Mouse (Mus musculus) cortical plate, adult 2 months (tissue): ENCODE results near the gene Krtap9-5. TPM values are rescaled to one million over a fixed set of nuclear protein-coding genes. Genes with fewer than 3 reads are reported as not detected.

ENCODE experiments used
- H3K27ac ChIP-seq: fragments of 200-500 bp; 2 replicates; pipeline ENCODE4 v1.5.1; 2012; ENCODE audit warnings: low read length, control low read depth, inconsistent platforms; ENCODE audit not compliant: insufficient read depth
- H3K4me1 ChIP-seq: fragments of 200-500 bp; 2 replicates; pipeline ENCODE4 v1.6.1; 2011; ENCODE audit warnings: low read length; ENCODE audit not compliant: control insufficient read depth, insufficient read depth
- H3K4me3 ChIP-seq: fragments of 200-500 bp; 2 replicates; pipeline ENCODE4 v1.5.1; 2011; ENCODE audit warnings: mild to moderate bottlenecking, low read length, control low read depth; ENCODE audit not compliant: insufficient read depth
- CTCF ChIP-seq: fragments of 200-500 bp; IDR thresholded peaks from 2 replicates; pipeline ENCODE4 v1.5.1; 2011; ENCODE audit warnings: mild to moderate bottlenecking, control low read depth, low read length; ENCODE audit not compliant: insufficient read depth; ENCODE audit errors: extremely low read depth
- POLR2A ChIP-seq: fragments of 200-500 bp; IDR thresholded peaks from 2 replicates; pipeline ENCODE4 v1.6.1; 2011; ENCODE audit warnings: mild to moderate bottlenecking, low read length, control low read depth; ENCODE audit not compliant: insufficient read depth; ENCODE audit errors: extremely low read depth
- polyA plus RNA-seq: library from polyadenylated mRNA; depleted of rRNA; stranded (reverse); fragments of >200 nt; gene quantifications from 2 replicates; pipeline ENCODE4 v1.2.3, GENCODE M21; 2012; rRNA removed

Krtap9-5 gene
- not detected in 2 replicates for polyA plus RNA-seq

DNA sequence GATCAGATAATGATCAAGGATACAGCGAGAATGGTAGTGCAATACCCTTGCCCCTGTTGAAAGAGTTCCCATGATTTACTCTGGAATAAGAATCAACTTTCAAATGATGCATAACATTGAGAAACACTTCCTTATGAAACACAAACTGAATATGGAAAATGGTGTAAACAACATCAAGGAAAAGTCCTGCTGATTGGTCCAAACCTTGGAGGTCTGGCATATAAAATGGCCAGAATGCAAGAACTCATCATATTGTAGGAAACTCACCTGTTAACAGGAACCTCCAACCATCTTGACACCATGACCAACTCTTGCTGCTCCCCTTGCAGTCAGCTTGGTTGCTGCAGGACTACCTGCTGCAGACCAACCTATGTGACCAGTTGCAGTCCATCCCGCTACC lies at the start of gene Krtap9-5:
Krtap9-5 (plus strand) TSS at position 301 of the 400 bp plus-strand sequence.
- Histone ChIP-seq H3K4me1 (no peaks in the 10 kb centered on the region), H3K27ac (no peak within 1 kb of the TSS), H3K4me3 (no peak within 1 kb of the TSS)
- TF ChIP-seq CTCF (no peak), POLR2A (no peak)

DNA sequence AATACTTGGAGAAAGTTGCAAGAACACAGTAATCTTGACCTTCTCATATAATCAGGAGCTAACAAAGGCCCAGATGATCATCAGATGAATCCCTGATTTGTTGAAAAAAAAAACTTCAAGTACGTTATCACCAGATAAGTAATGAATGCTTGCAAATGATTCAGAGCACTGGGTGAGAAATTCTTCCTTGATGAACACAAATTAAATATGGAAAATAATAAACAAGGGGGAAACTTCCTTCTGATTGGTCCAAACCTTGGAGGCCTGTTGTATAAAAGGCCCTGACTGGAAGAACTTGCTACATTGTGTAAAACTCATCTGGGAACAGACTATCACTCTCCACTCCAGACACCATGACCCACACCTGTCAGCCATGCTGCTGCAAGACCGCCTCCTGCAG lies 40.7 kb upstream of the Krtap9-5 start, which contains the start of gene Krtap31-1:
Krtap31-1 (plus strand) TSS at position 301 of the 400 bp plus-strand sequence.
- H3K4me1 ChIP-seq, result no peaks in the 10 kb centered on the region
- no peak within 1 kb of the TSS for H3K4me3 ChIP-seq
- no peak for TF ChIP-seq POLR2A
- no peak for TF ChIP-seq CTCF
- no peak within 1 kb of the TSS for H3K27ac ChIP-seq

DNA sequence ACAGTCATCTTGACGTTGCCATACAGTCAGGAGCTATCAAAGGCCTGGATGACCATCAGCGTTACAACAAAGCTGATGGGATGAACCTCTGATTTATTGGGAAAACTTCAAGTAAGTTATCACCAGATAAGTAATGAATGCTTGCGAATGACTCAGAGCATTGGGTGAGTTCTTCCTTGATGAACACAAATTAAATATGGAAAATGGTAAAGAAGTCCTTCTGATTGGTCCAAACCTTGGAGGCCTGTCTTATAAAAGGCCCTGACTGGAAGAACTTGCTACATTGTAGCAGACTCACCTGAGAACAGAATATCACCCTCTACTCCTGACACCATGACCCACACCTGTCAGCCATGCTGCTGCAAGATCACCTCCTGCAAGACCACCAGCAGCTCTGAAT lies 33.8 kb upstream of the Krtap9-5 start, which contains the start of gene Gm11565:
Gm11565 (plus strand) TSS at position 301 of the 400 bp plus-strand sequence.
- Histone ChIP-seq H3K4me1 (no peaks in the 10 kb centered on the region), H3K4me3 (no peak within 1 kb of the TSS)
- TF ChIP-seq CTCF (no peak), POLR2A (no peak)

DNA sequence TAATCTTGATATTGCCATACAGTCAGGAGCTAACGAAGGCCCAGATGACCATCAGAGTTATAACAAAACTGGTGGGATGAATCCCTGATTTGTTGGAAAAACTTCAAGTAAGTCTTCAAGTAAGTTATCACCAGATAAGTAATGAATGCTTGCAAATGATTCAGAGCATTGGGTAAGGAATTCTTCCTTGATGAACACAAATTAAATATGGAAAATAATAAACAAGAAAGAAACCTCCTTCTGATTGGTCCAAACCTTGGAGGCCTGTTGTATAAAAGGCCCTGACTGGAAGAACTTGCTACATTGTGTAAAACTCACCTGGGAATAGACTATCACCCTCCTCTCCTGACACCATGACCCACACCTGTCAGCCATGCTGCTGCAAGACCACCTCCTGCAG lies 12.3 kb upstream of the Krtap9-5 start, which contains the start of gene Krtap31-2:
Krtap31-2 (plus strand) TSS at position 301 of the 400 bp plus-strand sequence.
- Histone ChIP-seq H3K4me1 (no peaks in the 10 kb centered on the region), H3K27ac (no peak within 1 kb of the TSS), H3K4me3 (no peak within 1 kb of the TSS)
- TF ChIP-seq POLR2A, result no peak
- TF ChIP-seq CTCF, result no peak

More for the DNA sequence above, 33.8 kb upstream of the Krtap9-5 start, which contains the start of gene Gm11565:
- no peak within 1 kb of the TSS for H3K27ac ChIP-seq

DNA sequence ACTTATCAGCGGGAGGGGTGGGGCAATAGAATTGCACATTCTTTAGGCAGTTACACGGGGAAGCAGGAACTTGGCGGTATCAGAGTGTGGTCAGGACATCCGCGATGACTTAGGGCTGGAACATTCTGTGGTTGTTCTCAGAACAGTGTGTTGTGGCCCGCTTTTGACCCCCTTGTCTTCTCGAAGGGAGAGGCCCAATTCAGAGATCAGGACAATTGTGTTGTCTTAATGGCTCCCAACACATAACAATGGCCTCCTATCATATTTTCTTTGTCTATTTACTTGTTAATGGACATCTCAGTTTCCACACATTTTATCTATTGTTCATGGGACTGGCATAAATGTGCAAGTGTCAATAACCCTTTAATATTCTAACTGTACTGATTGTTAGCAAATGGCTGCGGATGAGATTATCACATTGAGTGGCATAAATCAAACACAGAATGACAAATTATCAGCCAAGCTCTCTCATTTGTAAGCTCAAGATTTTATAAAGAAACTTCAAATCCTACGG lies 10.5 kb upstream of the Krtap9-5 start:
- Histone ChIP-seq H3K4me3 (no peak overlapping the region), H3K27ac (no peak overlapping the region), H3K4me1 (no peaks in the 10 kb centered on the region)
- TF ChIP-seq POLR2A, result no peak
- TF ChIP-seq CTCF, result no peak

DNA sequence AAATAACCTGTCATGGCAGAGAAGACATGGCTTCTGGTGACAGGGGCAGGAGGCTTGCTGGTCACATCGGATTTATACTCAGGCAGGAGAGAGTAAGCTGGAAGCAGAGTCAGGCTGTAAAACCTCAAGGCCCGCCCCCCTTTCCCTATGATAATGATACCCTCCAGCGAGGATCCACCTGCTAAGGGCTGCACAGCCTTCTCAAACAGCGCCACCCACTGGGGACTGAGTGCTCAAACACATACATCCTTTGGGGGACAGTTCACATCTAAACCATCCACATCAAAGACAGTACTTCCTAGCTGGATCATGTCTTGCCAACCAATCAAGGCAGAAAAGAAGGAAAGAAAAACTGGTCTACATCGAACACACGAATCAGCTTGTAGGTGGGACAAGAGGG lies 15.9 kb downstream of the Krtap9-5 start:
- Histone ChIP-seq H3K4me1 (no peaks in the 10 kb centered on the region), H3K4me3 (no peak overlapping the region), H3K27ac (no peak overlapping the region)
- TF ChIP-seq POLR2A, result no peak
- 0 out of 2 replicates have a peak, but pooled peaks have one; percentile 0 for TF ChIP-seq CTCF

DNA sequence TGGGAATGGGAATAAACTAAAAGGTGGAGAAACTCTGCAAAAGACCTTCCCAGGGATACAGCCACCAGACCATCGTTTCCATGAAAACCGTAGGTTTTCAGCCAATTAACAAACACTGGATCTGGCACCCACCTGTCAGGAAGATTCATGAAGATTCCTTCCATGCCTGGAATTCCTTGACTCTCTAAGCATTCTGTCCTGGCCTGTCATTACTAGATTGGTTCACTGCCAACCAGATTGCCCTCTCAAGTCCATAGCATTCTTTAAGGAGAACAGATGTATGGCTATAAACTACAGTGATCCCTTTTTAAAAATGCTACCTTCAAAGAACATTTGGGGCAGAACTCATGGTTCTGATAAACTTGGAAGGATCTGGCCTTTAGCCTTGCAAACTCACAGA lies 17.7 kb downstream of the Krtap9-5 start:
- Histone ChIP-seq H3K27ac (no peak overlapping the region), H3K4me1 (no peaks in the 10 kb centered on the region), H3K4me3 (no peak overlapping the region)
- TF ChIP-seq CTCF (no peak), POLR2A (no peak)

DNA sequence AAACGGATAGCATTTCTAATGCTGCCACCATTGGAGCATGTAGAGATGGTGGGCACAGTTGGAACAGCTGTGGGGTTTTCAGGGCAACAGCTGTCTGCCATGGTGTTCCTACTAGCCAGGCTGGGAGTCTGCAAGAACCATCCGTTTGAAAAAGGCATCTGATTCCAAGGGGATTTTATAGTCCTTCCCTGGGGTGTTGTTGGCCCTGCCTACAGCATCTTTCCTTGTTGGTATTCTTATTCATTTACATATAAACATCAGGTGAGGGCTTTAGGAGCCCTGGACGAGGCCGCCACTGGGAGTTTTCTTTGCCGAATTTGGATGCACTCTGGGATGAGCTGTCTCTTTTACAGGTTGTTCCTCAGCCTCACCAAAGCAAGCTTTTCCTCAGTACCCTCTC lies 30.7 kb downstream of the Krtap9-5 start, which contains the start of gene Krtap29-1:
Krtap29-1 (minus strand) TSS at position 101 of the 400 bp plus-strand sequence.
- TF ChIP-seq POLR2A, result no peak
- TF ChIP-seq CTCF, result no peak
- H3K4me3 ChIP-seq, result no peak within 1 kb of the TSS

DNA sequence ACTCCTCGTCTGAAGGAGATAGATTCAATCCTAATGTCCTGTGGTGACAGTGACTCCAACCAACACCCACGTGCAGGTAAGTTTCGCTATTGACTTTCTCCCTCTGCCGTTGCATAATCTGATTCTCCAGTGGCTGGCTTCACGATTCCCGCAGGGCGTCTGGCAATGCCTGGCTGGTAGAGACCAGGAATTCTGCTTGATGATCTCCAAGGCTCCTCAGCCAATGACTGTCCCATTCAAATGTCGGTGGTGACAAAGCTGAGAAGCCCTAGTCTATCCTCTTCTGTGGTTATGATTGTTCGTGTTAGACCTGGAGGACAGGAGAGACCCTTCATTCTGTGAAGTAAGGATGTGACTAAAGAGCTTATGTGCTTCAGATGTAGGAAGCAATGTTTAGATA lies 34.5 kb downstream of the Krtap9-5 start:
- H3K4me1 ChIP-seq, result no peaks in the 10 kb centered on the region
- TF ChIP-seq POLR2A (no peak), CTCF (no peak)

More for the DNA sequence above, 30.7 kb downstream of the Krtap9-5 start, which contains the start of gene Krtap29-1:
- H3K4me1 ChIP-seq, result no peaks in the 10 kb centered on the region
- no peak within 1 kb of the TSS for H3K27ac ChIP-seq

DNA sequence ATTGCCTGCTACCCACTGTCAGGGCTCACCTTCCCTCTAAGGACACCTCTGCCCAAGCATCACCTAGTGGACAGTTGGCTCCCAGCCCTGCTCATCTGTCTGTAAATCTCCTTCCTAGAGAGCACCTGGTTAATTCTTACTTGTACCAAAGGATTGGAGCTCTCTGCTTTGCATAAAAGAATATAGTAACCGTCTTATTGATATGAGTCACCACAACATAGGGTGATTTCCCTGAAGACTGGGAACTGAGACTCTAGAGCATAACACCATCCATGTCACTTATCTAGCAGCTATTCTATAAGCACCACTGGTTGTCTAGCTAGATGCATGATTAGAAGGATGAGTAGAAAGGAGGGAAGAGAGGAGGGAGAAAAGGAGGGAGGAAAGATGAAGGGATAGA lies 35.2 kb downstream of the Krtap9-5 start:
- Histone ChIP-seq H3K27ac (no peak overlapping the region), H3K4me1 (no peaks in the 10 kb centered on the region), H3K4me3 (no peak overlapping the region)
- no peak for TF ChIP-seq CTCF
- no peak for TF ChIP-seq POLR2A

More for the DNA sequence above, 34.5 kb downstream of the Krtap9-5 start:
- H3K27ac ChIP-seq, result no peak overlapping the region
- no peak overlapping the region for H3K4me3 ChIP-seq
